Mouse (Mus musculus): ENCODE measurements at regions not wholly inside any gene's neighbourhood (a gene's known extent, or its start where the extent isn't known, plus 50 kb on each side); places are given as distances from the start of the nearest gene placed in this dataset.

- no peaks in the 10 kb centered on the region for H3K36me3 ChIP-seq
- 81% methylated on average over 9 of the region's 9 CpGs for WGBS
Measured at GRCm38 (mm10) chr16:93453056-93453455, 150.8 kb downstream of the Setd4 start.

GRCm38 (mm10) chr16:93450896-93451295, 153.0 kb downstream of the Setd4 start:
- peaks cover 22% of the 10 kb centered on the region for H3K4me1 ChIP-seq (replicated peaks)
- DNase-seq (ENCODE audit: low spot score) = no peak
- H3K27me3 ChIP-seq (ENCODE audit: insufficient read depth, poor library complexity, severe bottlenecking) = peaks cover 23% of the 10 kb centered on the region
- H3K36me3 ChIP-seq = no peaks in the 10 kb centered on the region
- H3K9me3 ChIP-seq = no peaks in the 10 kb centered on the region
- no peak overlapping the region for H3K4me3 ChIP-seq
- WGBS = 62% methylated on average over 6 of the region's 6 CpGs
- peak overlapping the region; percentile 51 for H3K27ac ChIP-seq

More at GRCm38 (mm10) chr16:93453056-93453455, 150.8 kb downstream of the Setd4 start:
- H3K27me3 ChIP-seq (ENCODE audit: insufficient read depth, poor library complexity, severe bottlenecking) = peaks cover 19% of the 10 kb centered on the region
- H3K4me1 ChIP-seq (replicated peaks) = peaks cover 24% of the 10 kb centered on the region
- DNase-seq (ENCODE audit: low spot score) = no peak
- H3K27ac ChIP-seq = no peak overlapping the region
- no peaks in the 10 kb centered on the region for H3K9me3 ChIP-seq
- no peak overlapping the region for H3K4me3 ChIP-seq

GRCm38 (mm10) chr16:93449925-93450324, 153.9 kb downstream of the Setd4 start:
- WGBS = 14% methylated on average over 3 of the region's 3 CpGs
- Histone ChIP-seq H3K27ac (peak overlapping the region; percentile 51; the same call in 1 of the 2 replicates), H3K4me1 (replicated peaks) (peaks cover 22% of the 10 kb centered on the region), H3K36me3 (no peaks in the 10 kb centered on the region), H3K4me3 (no peak overlapping the region), H3K9me3 (no peaks in the 10 kb centered on the region), H3K27me3 (ENCODE audit: insufficient read depth, poor library complexity, severe bottlenecking) (peaks cover 23% of the 10 kb centered on the region)
- peak; percentile 35 for DNase-seq (ENCODE audit: low spot score)

- 88% methylated on average over 10 of the region's 10 CpGs for WGBS
- H3K9me3 ChIP-seq = 0 out of 2 replicates have a peak, but pooled peaks cover 4% of the 10 kb centered on the region
- H3K27ac ChIP-seq = no peak overlapping the region
- no peaks in the 10 kb centered on the region for H3K36me3 ChIP-seq
- H3K4me1 ChIP-seq (replicated peaks) = peaks cover 22% of the 10 kb centered on the region
- H3K27me3 ChIP-seq (ENCODE audit: insufficient read depth, poor library complexity, severe bottlenecking) = peaks cover 16% of the 10 kb centered on the region
- no peak overlapping the region for H3K4me3 ChIP-seq
- DNase-seq (ENCODE audit: low spot score) = no peak
Measured at GRCm38 (mm10) chr16:93448124-93448523, 155.7 kb downstream of the Setd4 start.

GRCm38 (mm10) chr16:93446970-93447369, 156.9 kb downstream of the Setd4 start:
- WGBS = 94% methylated on average over 5 of the region's 5 CpGs
- Histone ChIP-seq H3K4me1 (replicated peaks) (peaks cover 27% of the 10 kb centered on the region), H3K27ac (no peak overlapping the region), H3K4me3 (no peak overlapping the region), H3K9me3 (0 out of 2 replicates have a peak, but pooled peaks cover 4% of the 10 kb centered on the region), H3K36me3 (no peaks in the 10 kb centered on the region), H3K27me3 (ENCODE audit: insufficient read depth, poor library complexity, severe bottlenecking) (peaks cover 14% of the 10 kb centered on the region; the same call in 1 of the 2 replicates)
- DNase-seq (ENCODE audit: low spot score) = no peak

GRCm38 (mm10) chr16:93446206-93446605, 157.7 kb downstream of the Setd4 start:
- Histone ChIP-seq H3K4me1 (replicated peaks) (peaks cover 27% of the 10 kb centered on the region), H3K4me3 (no peak overlapping the region), H3K27ac (no peak overlapping the region), H3K27me3 (ENCODE audit: insufficient read depth, poor library complexity, severe bottlenecking) (peaks cover 15% of the 10 kb centered on the region; the same call in 1 of the 2 replicates), H3K9me3 (0 out of 2 replicates have a peak, but pooled peaks cover 4% of the 10 kb centered on the region), H3K36me3 (no peaks in the 10 kb centered on the region)
- no peak for DNase-seq (ENCODE audit: low spot score)
- 84% methylated on average over 13 of the region's 13 CpGs for WGBS

GRCm38 (mm10) chr16:93442837-93443236, 161.0 kb downstream of the Setd4 start:
- DNase-seq (ENCODE audit: low spot score) = no peak
- H3K27me3 ChIP-seq (ENCODE audit: insufficient read depth, poor library complexity, severe bottlenecking) = peaks cover 17% of the 10 kb centered on the region

GRCm38 (mm10) chr16:93437608-93438425, 166.0 kb downstream of the Setd4 start:
- 19% methylated on average over 14 of the region's 14 CpGs for WGBS
- H3K4me1 ChIP-seq (replicated peaks) = peaks cover 11% of the 10 kb centered on the region
- DNase-seq (ENCODE audit: low spot score) = no peak

More at GRCm38 (mm10) chr16:93442837-93443236, 161.0 kb downstream of the Setd4 start:
- H3K36me3 ChIP-seq = no peaks in the 10 kb centered on the region
- WGBS = 56% methylated on average over 11 of the region's 11 CpGs
- no peak overlapping the region for H3K27ac ChIP-seq
- 0 out of 2 replicates have a peak, but pooled peaks cover 4% of the 10 kb centered on the region for H3K9me3 ChIP-seq
- no peak overlapping the region for H3K4me3 ChIP-seq
- peaks cover 12% of the 10 kb centered on the region for H3K4me1 ChIP-seq (replicated peaks)

GRCm38 (mm10) chr16:93436732-93437131, 167.1 kb downstream of the Setd4 start:
- peaks cover 19% of the 10 kb centered on the region for H3K27me3 ChIP-seq (ENCODE audit: insufficient read depth, poor library complexity, severe bottlenecking)
- H3K4me1 ChIP-seq (replicated peaks) = peaks cover 9% of the 10 kb centered on the region
- H3K4me3 ChIP-seq = no peak overlapping the region
- 57% methylated on average over 3 of the region's 3 CpGs for WGBS
- no peaks in the 10 kb centered on the region for H3K36me3 ChIP-seq
- no peak for DNase-seq (ENCODE audit: low spot score)
- no peak overlapping the region for H3K27ac ChIP-seq
- H3K9me3 ChIP-seq = no peaks in the 10 kb centered on the region

More at GRCm38 (mm10) chr16:93437608-93438425, 166.0 kb downstream of the Setd4 start:
- peaks cover 19% of the 10 kb centered on the region for H3K27me3 ChIP-seq (ENCODE audit: insufficient read depth, poor library complexity, severe bottlenecking)
- H3K36me3 ChIP-seq = no peaks in the 10 kb centered on the region
- no peak overlapping the region for H3K27ac ChIP-seq
- no peaks in the 10 kb centered on the region for H3K9me3 ChIP-seq
- H3K4me3 ChIP-seq = 0 out of 2 replicates have a peak overlapping the region, but pooled peaks have one; percentile 9

GRCm38 (mm10) chr16:93431316-93431715, 172.5 kb downstream of the Setd4 start:
- no peak overlapping the region for H3K4me3 ChIP-seq
- DNase-seq (ENCODE audit: low spot score) = no peak
- no peaks in the 10 kb centered on the region; the same call in 1 of the 2 replicates for H3K27me3 ChIP-seq (ENCODE audit: insufficient read depth, poor library complexity, severe bottlenecking)
- no peaks in the 10 kb centered on the region for H3K36me3 ChIP-seq
- 88% methylated on average over 5 of the region's 5 CpGs for WGBS
- no peak overlapping the region for H3K27ac ChIP-seq
- H3K9me3 ChIP-seq = no peaks in the 10 kb centered on the region
- no peaks in the 10 kb centered on the region for H3K4me1 ChIP-seq (replicated peaks)

- DNase-seq (ENCODE audit: low spot score) = no peak
- H3K9me3 ChIP-seq = no peaks in the 10 kb centered on the region
- H3K4me1 ChIP-seq (replicated peaks) = no peaks in the 10 kb centered on the region
- no peaks in the 10 kb centered on the region for H3K36me3 ChIP-seq
- H3K27me3 ChIP-seq (ENCODE audit: insufficient read depth, poor library complexity, severe bottlenecking) = peaks cover 5% of the 10 kb centered on the region; the same call in 1 of the 2 replicates
- no peak overlapping the region for H3K4me3 ChIP-seq
- 91% methylated on average over 8 of the region's 8 CpGs for WGBS
- H3K27ac ChIP-seq = no peak overlapping the region
Measured at GRCm38 (mm10) chr16:93429324-93429781, 174.5 kb downstream of the Setd4 start.

GRCm38 (mm10) chr16:93427264-93427663, 176.6 kb downstream of the Setd4 start:
- Histone ChIP-seq H3K27ac (no peak overlapping the region), H3K27me3 (ENCODE audit: insufficient read depth, poor library complexity, severe bottlenecking) (peaks cover 10% of the 10 kb centered on the region; the same call in 1 of the 2 replicates), H3K4me3 (no peak overlapping the region), H3K4me1 (replicated peaks) (peaks cover 10% of the 10 kb centered on the region), H3K9me3 (no peaks in the 10 kb centered on the region), H3K36me3 (no peaks in the 10 kb centered on the region)
- no peak for DNase-seq (ENCODE audit: low spot score)
- 88% methylated on average over 4 of the region's 4 CpGs for WGBS

- H3K27ac ChIP-seq = no peak overlapping the region
- DNase-seq (ENCODE audit: low spot score) = no peak
- H3K4me1 ChIP-seq (replicated peaks) = peaks cover 10% of the 10 kb centered on the region
- H3K4me3 ChIP-seq = no peak overlapping the region
- H3K9me3 ChIP-seq = no peaks in the 10 kb centered on the region
- H3K27me3 ChIP-seq (ENCODE audit: insufficient read depth, poor library complexity, severe bottlenecking) = peaks cover 10% of the 10 kb centered on the region
- WGBS = 89% methylated on average over 6 of the region's 6 CpGs
- H3K36me3 ChIP-seq = no peaks in the 10 kb centered on the region
Measured at GRCm38 (mm10) chr16:93425731-93426130, 178.1 kb downstream of the Setd4 start.

All from hindbrain, embryonic 10.5 days (tissue).